Mouse (Mus musculus) testis, adult 2 months (tissue): ENCODE data around the gene Mapkapk3.

Experiments
- CTCF ChIP-seq: fragments of 200-500 bp; IDR thresholded peaks from 2 replicates; pipeline ENCODE4 v1.5.1; 2012; ENCODE audit warnings: low read depth, mild to moderate bottlenecking, inconsistent platforms, low read length, moderate library complexity; ENCODE audit not compliant: control insufficient read depth, insufficient read depth, insufficient replicate concordance
- POLR2A ChIP-seq: fragments of 200-500 bp; IDR thresholded peaks from 2 replicates; pipeline ENCODE4 v1.6.1; 2012; ENCODE audit warnings: low read depth, mild to moderate bottlenecking, inconsistent platforms, low read length, moderate library complexity; ENCODE audit not compliant: control insufficient read depth

GRCm38 (mm10) chr9:107304383-107304782 lies 14.7 kb upstream of the Mapkapk3 start:
- no peak for TF ChIP-seq POLR2A
- TF ChIP-seq CTCF: no peak
